Mouse (Mus musculus) ovary, postnatal 14 days (tissue): ENCODE data around the gene Spint2.

Source experiments
- DNase-seq: peaks from one replicate; pipeline ENCODE4 v3.0.0; 2022; ENCODE audit warnings: low spot score

The Spint2 gene

GRCm38 (mm10) chr7:29281201-29282073 lies at the start of gene Spint2:
TSS of gene Spint2 (minus strand) at chr7:29281912.
- DNase-seq, result peak; percentile 70

GRCm38 (mm10) chr7:29328984-29329383 lies 47.3 kb upstream of the Spint2 start:
- DNase-seq, result no peak

GRCm38 (mm10) chr7:29327087-29327486 lies 45.4 kb upstream of the Spint2 start:
- DNase-seq, result no peak

- no peak for DNase-seq
Observed at GRCm38 (mm10) chr7:29319337-29320307, 37.9 kb upstream of the Spint2 start.

GRCm38 (mm10) chr7:29318115-29318911 lies 36.6 kb upstream of the Spint2 start:
- no peak for DNase-seq

- DNase-seq, result no peak
Observed at GRCm38 (mm10) chr7:29317558-29317957, 35.8 kb upstream of the Spint2 start.

GRCm38 (mm10) chr7:29316976-29317375 lies 35.3 kb upstream of the Spint2 start:
- DNase-seq, result no peak

- no peak for DNase-seq
Observed at GRCm38 (mm10) chr7:29316137-29316734, 34.5 kb upstream of the Spint2 start.

- DNase-seq, result no peak
Observed at GRCm38 (mm10) chr7:29314844-29315628, 33.3 kb upstream of the Spint2 start.

GRCm38 (mm10) chr7:29313572-29314261 lies 32.0 kb upstream of the Spint2 start:
- DNase-seq, result no peak

GRCm38 (mm10) chr7:29313051-29313450 lies 31.3 kb upstream of the Spint2 start:
- DNase-seq, result no peak

GRCm38 (mm10) chr7:29309749-29310148 lies 28.0 kb upstream of the Spint2 start:
- no peak for DNase-seq

- no peak for DNase-seq
Observed at GRCm38 (mm10) chr7:29309221-29309721, 27.6 kb upstream of the Spint2 start.

- DNase-seq, result peak; percentile 88
Observed at GRCm38 (mm10) chr7:29307350-29308104, 25.8 kb upstream of the Spint2 start.

GRCm38 (mm10) chr7:29306619-29307018 lies 24.9 kb upstream of the Spint2 start:
- no peak for DNase-seq

- no peak for DNase-seq
Observed at GRCm38 (mm10) chr7:29306108-29306507, 24.4 kb upstream of the Spint2 start.

- DNase-seq, result no peak
Observed at GRCm38 (mm10) chr7:29305263-29305988, 23.7 kb upstream of the Spint2 start.
